14 mouse cellular contexts compared by ENCODE assay signal in genomic region chr2:178422186-178422585, GRCm38 (mm10). TPM values are rescaled to one million over a fixed set of nuclear protein-coding genes. Genes with fewer than 3 reads are reported as not detected.
DNase-seq lines count a peak whose midpoint lies in the region; ATAC-seq lines count a peak whose summit lies in the region.
"Had no signal": no experiment of that assay in that cellular context is flagged by ENCODE, and none has a peak within 500 bp of the region (broad histone marks: within the 10 kb centered on the region; RNA-seq: fewer than 3 reads in every experiment).

No protein-coding gene starts in this region.

- no peaks in the 10 kb centered on the region for H3K27me3 ChIP-seq in megakaryocyte, embryonic 14.5 days (replicated peaks)
- peaks cover 6% of the 10 kb centered on the region; the same call in 1 of the 2 replicates for H3K27me3 ChIP-seq in embryonic facial prominence, embryonic 10.5 days (replicated peaks; ENCODE audit: low read depth, poor library complexity, severe bottlenecking)
- no peaks in the 10 kb centered on the region for H3K27me3 ChIP-seq in limb, embryonic 12.5 days
- H3K27me3 ChIP-seq: liver, embryonic 15.5 days had no signal

- no peak for ATAC-seq in megakaryocyte, adult 5-6 weeks (ENCODE audit: poor library complexity, severe bottlenecking)
- 0 out of 2 replicates have a peak, but pooled peaks have one; percentile 32 for ATAC-seq in limb, embryonic 12.5 days (ENCODE audit: insufficient number of reproducible peaks, insufficient read depth, low FRiP score, low TSS enrichment, low read depth)

- H3K27ac ChIP-seq in embryonic facial prominence, embryonic 10.5 days (replicated peaks) = peak overlapping the region; percentile 83
- peak overlapping the region; percentile 84 for H3K27ac ChIP-seq in limb, embryonic 12.5 days
- H3K27ac ChIP-seq: liver, embryonic 15.5 days had no signal

- DNase-seq in heart, adult 11 months = peak; percentile 23
- no peak for DNase-seq in heart, adult 18-20 months
- DNase-seq in embryonic facial prominence, embryonic 10.5 days (ENCODE audit: low spot score) = peak; percentile 65
- no peak for DNase-seq in ovary, postnatal 36 days (ENCODE audit: low spot score)
- no peak for DNase-seq in c-Kit-positive CD71-positive TER-119-positive erythroid progenitor cells, embryonic 14.5 days (ENCODE audit: low spot score)
- DNase-seq: adrenal gland, postnatal 25 days; cerebellum, adult 8-10 months; gastrocnemius, postnatal 36 days; kidney, adult 9 months had no signal

- no peaks in the 10 kb centered on the region for H3K9me3 ChIP-seq in megakaryocyte, embryonic 14.5 days
- no peaks in the 10 kb centered on the region for H3K9me3 ChIP-seq in embryonic facial prominence, embryonic 10.5 days
- no peaks in the 10 kb centered on the region for H3K9me3 ChIP-seq in limb, embryonic 12.5 days
- H3K9me3 ChIP-seq: liver, embryonic 15.5 days had no signal

- H3K4me2 ChIP-seq in limb, embryonic 12.5 days = peak overlapping the region; percentile 17; the same call in 1 of the 2 replicates
- H3K4me2 ChIP-seq: liver, embryonic 15.5 days had no signal

- H3K4me1 ChIP-seq in megakaryocyte, embryonic 14.5 days = peaks cover 88% of the 10 kb centered on the region
- peaks cover 34% of the 10 kb centered on the region for H3K4me1 ChIP-seq in embryonic facial prominence, embryonic 10.5 days
- H3K4me1 ChIP-seq in limb, embryonic 12.5 days (replicated peaks) = peaks cover 33% of the 10 kb centered on the region
- H3K4me1 ChIP-seq: liver, embryonic 15.5 days had no signal

- H3K36me3 ChIP-seq in megakaryocyte, embryonic 14.5 days (replicated peaks; ENCODE audit: low read length) = peaks cover 67% of the 10 kb centered on the region
- H3K36me3 ChIP-seq in embryonic facial prominence, embryonic 10.5 days (replicated peaks) = peaks cover 11% of the 10 kb centered on the region
- H3K36me3 ChIP-seq in limb, embryonic 12.5 days = peaks cover 13% of the 10 kb centered on the region; the same call in 1 of the 2 replicates

- peak overlapping the region; percentile 59 for H3K4me3 ChIP-seq in megakaryocyte, embryonic 14.5 days (replicated peaks)
- no peak overlapping the region for H3K4me3 ChIP-seq in embryonic facial prominence, embryonic 10.5 days
- no peak overlapping the region for H3K4me3 ChIP-seq in limb, embryonic 12.5 days (replicated peaks)
- H3K4me3 ChIP-seq: liver, embryonic 15.5 days had no signal

- 0 out of 2 replicates have a peak overlapping the region, but pooled peaks have one; percentile 8 for H3K9ac ChIP-seq in limb, embryonic 12.5 days (replicated peaks)
- H3K9ac ChIP-seq: liver, embryonic 15.5 days had no signal

- 13% methylated on average over 3 of the region's 3 CpGs for WGBS in embryonic facial prominence, embryonic 10.5 days
- 2% methylated on average over 2 of the region's 3 CpGs for WGBS in limb, embryonic 12.5 days

RNA-seq across cellular contexts. Expression of gene Fam217b, which starts 7.9 kb away (rescaled TPM):
- 10 to 100 TPM in 1 of 2 experiments, 1 to 10 TPM in 1; 9.1 to 11.4 TPM for total RNA-seq in heart, adult 18-20 months (2021)
- 6.1 and 12.1 TPM in 2 replicates for polyA plus RNA-seq in megakaryocyte, embryonic 14.5 days (2012; ENCODE audit: insufficient read depth, low replicate concordance)
- 10.2 and 16.0 TPM in 2 replicates for total RNA-seq in megakaryocyte, adult 5-6 weeks (2015)
- 5.9 and 8.6 TPM in 2 replicates for total RNA-seq in megakaryocyte, adult 5-6 weeks (2017)
- 3.4 and 4.7 TPM in 2 replicates for polyA plus RNA-seq in embryonic facial prominence, embryonic 10.5 days (2016; fragmentation: Nextera tagmentation; extraction: Ambion mirVana)
- 4.3 and 4.6 TPM in 2 replicates for polyA plus RNA-seq in limb, embryonic 12.5 days (2016; fragmentation: Nextera tagmentation; extraction: Ambion mirVana)
- polyA plus RNA-seq: C2C12 had no signal

RNA-seq across cellular contexts. Expression of gene Ppp1r3d, which starts 7.9 kb away (rescaled TPM):
- total RNA-seq in heart, adult 18-20 months (2021) = 10 to 100 TPM; 10.0 to 10.1 TPM
- 8.0 and 20.4 TPM in 2 replicates for polyA plus RNA-seq in megakaryocyte, embryonic 14.5 days (2012; ENCODE audit: insufficient read depth, low replicate concordance)
- 7.4 and 7.5 TPM in 2 replicates for total RNA-seq in megakaryocyte, adult 5-6 weeks (2015)
- 5.4 and 5.8 TPM in 2 replicates for total RNA-seq in megakaryocyte, adult 5-6 weeks (2017)
- 1.8 and 1.9 TPM in 2 replicates for polyA plus RNA-seq in embryonic facial prominence, embryonic 10.5 days (2016; fragmentation: Nextera tagmentation; extraction: Ambion mirVana)
- 3.5 and 3.9 TPM in 2 replicates for polyA plus RNA-seq in limb, embryonic 12.5 days (2016; fragmentation: Nextera tagmentation; extraction: Ambion mirVana)
- polyA plus RNA-seq: C2C12 had no signal

RNA-seq across cellular contexts. Expression of gene Cdh26, which starts 8.1 kb away (rescaled TPM):
- under 1 TPM in 1 of 2 experiments, not detected in 1; 0.44 TPM for total RNA-seq in heart, adult 18-20 months (2021)
- polyA plus RNA-seq in megakaryocyte, embryonic 14.5 days (2012; ENCODE audit: insufficient read depth, low replicate concordance) = not detected in 2 replicates
- not detected in 2 replicates for total RNA-seq in megakaryocyte, adult 5-6 weeks (2015)
- total RNA-seq in megakaryocyte, adult 5-6 weeks (2017) = not detected in 2 replicates
- 0.19 TPM in 1 of 2 replicates, not detected in the other for polyA plus RNA-seq in embryonic facial prominence, embryonic 10.5 days (2016; fragmentation: Nextera tagmentation; extraction: Ambion mirVana)
- polyA plus RNA-seq in limb, embryonic 12.5 days (2016; fragmentation: Nextera tagmentation; extraction: Ambion mirVana) = 0.21 and 0.46 TPM in 2 replicates
- total RNA-seq: adrenal gland, postnatal 25 days; gastrocnemius, postnatal 36 days had no signal
- polyA plus RNA-seq: C2C12 had no signal

RNA-seq across cellular contexts. Expression of gene Sycp2, which starts 14.7 kb away (rescaled TPM):
- total RNA-seq in heart, adult 18-20 months (2021) = 1 to 10 TPM in 1 of 2 experiments, under 1 TPM in 1; 0.67 to 1.1 TPM
- 0.03 TPM in 1 of 2 replicates, not detected in the other for polyA plus RNA-seq in megakaryocyte, embryonic 14.5 days (2012; ENCODE audit: insufficient read depth, low replicate concordance)
- 0.96 and 3.1 TPM in 2 replicates for total RNA-seq in megakaryocyte, adult 5-6 weeks (2015)
- total RNA-seq in megakaryocyte, adult 5-6 weeks (2017) = 1.4 and 1.5 TPM in 2 replicates
- polyA plus RNA-seq in embryonic facial prominence, embryonic 10.5 days (2016; fragmentation: Nextera tagmentation; extraction: Ambion mirVana) = 0.05 TPM in 1 of 2 replicates, not detected in the other
- 0.05 and 0.08 TPM in 2 replicates for polyA plus RNA-seq in limb, embryonic 12.5 days (2016; fragmentation: Nextera tagmentation; extraction: Ambion mirVana)
- polyA plus RNA-seq: C2C12; liver, embryonic 15.5 days had no signal

Comparison
In these comparisons a context has a peak if more than half of its experiments do, and no peak if none do; other contexts are left out.
1. DNase-seq: peak in heart, adult 11 months (single experiment) and embryonic facial prominence, embryonic 10.5 days (single experiment); none in heart, adult 18-20 months (0 of 2), ovary, postnatal 36 days (single experiment) and c-Kit-positive CD71-positive TER-119-positive erythroid progenitor cells, embryonic 14.5 days (single experiment).